Mouse (Mus musculus) cortical plate, adult 2 months (tissue): ENCODE results near the gene Psmd12. TPM values are rescaled to one million over a fixed set of nuclear protein-coding genes. Genes with fewer than 3 reads are reported as not detected.

ENCODE experiments used
- H3K27ac ChIP-seq: fragments of 200-500 bp; 2 replicates; pipeline ENCODE4 v1.5.1; 2012; ENCODE audit warnings: low read length, control low read depth, inconsistent platforms; ENCODE audit not compliant: insufficient read depth
- H3K4me1 ChIP-seq: fragments of 200-500 bp; 2 replicates; pipeline ENCODE4 v1.6.1; 2011; ENCODE audit warnings: low read length; ENCODE audit not compliant: control insufficient read depth, insufficient read depth
- H3K4me3 ChIP-seq: fragments of 200-500 bp; 2 replicates; pipeline ENCODE4 v1.5.1; 2011; ENCODE audit warnings: mild to moderate bottlenecking, low read length, control low read depth; ENCODE audit not compliant: insufficient read depth
- CTCF ChIP-seq: fragments of 200-500 bp; IDR thresholded peaks from 2 replicates; pipeline ENCODE4 v1.5.1; 2011; ENCODE audit warnings: mild to moderate bottlenecking, control low read depth, low read length; ENCODE audit not compliant: insufficient read depth; ENCODE audit errors: extremely low read depth
- polyA plus RNA-seq: library from polyadenylated mRNA; depleted of rRNA; stranded (reverse); fragments of >200 nt; gene quantifications from 2 replicates; pipeline ENCODE4 v1.2.3, GENCODE M21; 2012; rRNA removed

Psmd12 gene
- polyA plus RNA-seq, 1 experiment, result 56.7 TPM

- peaks cover 3% of the 10 kb centered on the region; the same call in 1 of the 2 replicates for H3K4me1 ChIP-seq
- peak overlapping the region; percentile 83 for H3K4me3 ChIP-seq
- no peak for TF ChIP-seq CTCF
- no peak overlapping the region for H3K27ac ChIP-seq
These were observed 69.1 kb downstream of the Psmd12 start for GRCm38 (mm10) chr11:107548204-107548975.

Other genes with a start within 250 kb of the Psmd12 start
- gene Pitpnc1, start 8.8 kb upstream of the Psmd12 start, polyA plus RNA-seq, result 34.7 and 35.6 TPM in 2 replicates
- gene Helz, start 68.4 kb downstream of the Psmd12 start, polyA plus RNA-seq, result 17.1 TPM in 2 replicates
- gene Cacng1, start 237.0 kb downstream of the Psmd12 start, polyA plus RNA-seq, result 0.33 TPM in 1 of 2 replicates, not detected in the other